Mouse (Mus musculus) stomach, postnatal 0 days (tissue): ENCODE measurements around the gene Zfp871. TPM values are rescaled to one million over a fixed set of nuclear protein-coding genes. Genes with fewer than 3 reads are reported as not detected.

Experiments used
- ATAC-seq: fragments of 200-750 bp; cut with Nextera tagmentation; 2 replicates; pipeline ENCODE4 v1.8.0; 2017; ENCODE audit not compliant: low FRiP score, low TSS enrichment
- DNase-seq: peaks from one replicate; pipeline ENCODE4 v3.0.0-alpha.2; 2016; ENCODE audit warnings: low spot score
- H3K27ac ChIP-seq: fragments of 300-500 bp; sonication (generic); replicated peaks from 2 replicates; pipeline ENCODE4 v1.5.1; 2014; ENCODE audit warnings: mild to moderate bottlenecking, control low read depth
- H3K27me3 ChIP-seq: fragments of 300-500 bp; sonication (generic); 2 replicates; pipeline ENCODE4 v1.6.1; 2014; ENCODE audit warnings: low read length; ENCODE audit not compliant: control insufficient read depth, insufficient read depth
- H3K36me3 ChIP-seq: fragments of 300-500 bp; sonication (generic); 2 replicates; pipeline ENCODE4 v1.6.1; 2014; ENCODE audit warnings: low read length, mixed read lengths; ENCODE audit not compliant: control insufficient read depth, insufficient read depth
- H3K4me1 ChIP-seq: fragments of 300-500 bp; sonication (generic); replicated peaks from 2 replicates; pipeline ENCODE4 v1.6.1; 2014; ENCODE audit warnings: antibody characterized with exemption; ENCODE audit not compliant: control insufficient read depth, insufficient read depth
- H3K4me2 ChIP-seq: fragments of 300-500 bp; sonication (generic); replicated peaks from 2 replicates; pipeline ENCODE4 v1.6.1; 2014; ENCODE audit warnings: low read depth, mild to moderate bottlenecking, control low read depth, moderate library complexity
- H3K4me3 ChIP-seq: fragments of 300-500 bp; sonication (generic); 2 replicates; pipeline ENCODE4 v1.5.1; 2014; ENCODE audit warnings: low read depth, low read length, control low read depth
- H3K9ac ChIP-seq: fragments of 300-500 bp; sonication (generic); 2 replicates; pipeline ENCODE4 v1.6.1; 2014; ENCODE audit warnings: mild to moderate bottlenecking, low read length, control low read depth, mixed read lengths
- H3K9me3 ChIP-seq: fragments of 300-500 bp; sonication (generic); 2 replicates; pipeline ENCODE4 v1.6.1; 2016; ENCODE audit warnings: low read length; ENCODE audit not compliant: control insufficient read depth
- CTCF ChIP-seq: IDR thresholded peaks from 2 replicates; pipeline ENCODE4 v1.5.1; 2016; ENCODE audit warnings: antibody characterized with exemption, low read depth, mild to moderate bottlenecking, moderate library complexity
- EP300 ChIP-seq: optimal IDR thresholded peaks from 2 replicates; pipeline ENCODE3; 2016; ENCODE audit warnings: antibody characterized with exemption
- WGBS: fragments of 180-500 bp; shearing (Covaris S2); extraction: QIAGEN DNeasy Blood & Tissue Kit; methylation state at CpG from one replicate; pipeline ENCODE4 v1.1.7; 2014; 5-methylcytosine and 5-hydroxymethylcytosine counted together
- polyA plus RNA-seq: library from polyadenylated mRNA; unstranded; fragments of >200 nt; fragmentation: Nextera tagmentation; extraction: Ambion mirVana; gene quantifications from 2 replicates; pipeline ENCODE4 v1.2.1, GENCODE M21; 2015

Gene Zfp871
- polyA plus RNA-seq, result 13.0 and 13.7 TPM in 2 replicates

DNA sequence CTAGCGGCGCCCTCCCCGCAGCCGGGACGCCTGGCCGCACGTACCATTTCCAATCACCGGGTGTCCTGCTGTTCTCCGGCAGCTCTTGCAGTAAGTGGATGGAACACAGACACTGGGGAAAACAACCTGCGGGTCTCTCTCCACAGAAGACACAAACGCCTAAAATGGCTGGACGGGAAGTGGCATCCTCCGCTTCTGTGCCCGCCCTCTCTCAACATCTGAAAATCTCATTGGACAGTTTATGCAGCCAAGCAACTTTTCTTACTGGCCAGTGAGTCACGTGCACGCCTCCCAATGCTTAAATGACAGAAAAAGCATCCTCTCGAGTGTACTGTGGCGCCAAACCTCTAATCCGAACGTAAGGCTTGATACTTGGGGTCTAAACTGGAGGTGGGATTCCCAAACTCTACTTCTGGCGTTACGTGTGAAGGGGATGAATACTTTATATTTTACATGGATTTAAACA is at the start of gene Zfp871:
Gene Zfp871, minus strand, starts transcription at position 194 of the 466 bp plus-strand sequence.
- whole genome bisulfite sequencing, result under 1% methylated on average over 22 of the region's 22 CpGs
- DNase-seq, result peak; percentile 88

DNA sequence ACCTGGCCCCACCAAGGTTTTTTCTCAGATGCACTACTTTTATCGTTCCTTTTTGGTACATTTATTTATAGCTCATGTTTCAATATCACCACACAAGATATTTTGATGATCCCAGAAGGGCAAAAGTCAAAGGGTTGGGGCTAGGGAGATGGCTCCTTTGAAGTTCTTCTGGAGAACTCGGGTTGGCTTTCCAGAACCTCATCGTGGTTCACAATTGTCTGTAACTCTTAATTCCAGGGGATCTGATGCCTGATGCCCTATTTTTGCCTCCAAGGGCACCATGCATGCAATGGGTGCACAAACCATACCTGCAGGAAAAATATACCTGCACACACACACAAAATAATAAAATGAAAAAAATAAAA is 42.3 kb upstream of the Zfp871 start:
- DNase-seq (no peak), ATAC-seq (no peak)
- Histone ChIP-seq H3K27me3 (no peaks in the 10 kb centered on the region), H3K4me2 (peak overlapping the region; percentile 37), H3K4me1 (0 out of 2 replicates have a peak, but pooled peaks cover 3% of the 10 kb centered on the region), H3K9me3 (no peaks in the 10 kb centered on the region), H3K9ac (no peak overlapping the region), H3K36me3 (no peaks in the 10 kb centered on the region), H3K27ac (no peak overlapping the region), H3K4me3 (peak overlapping the region; percentile 74; the same call in 1 of the 2 replicates)
- TF ChIP-seq CTCF (no peak), EP300 (no peak)
- WGBS, result 36% methylated on average over 3 of the region's 3 CpGs

More for the DNA sequence above, at the start of gene Zfp871:
- Histone ChIP-seq H3K4me3 (peak within 1 kb of the TSS; percentile 81), H3K36me3 (no peaks in the 10 kb centered on the region), H3K27me3 (no peaks in the 10 kb centered on the region), H3K27ac (peak within 1 kb of the TSS; percentile 97), H3K9me3 (no peaks in the 10 kb centered on the region), H3K9ac (peak within 1 kb of the TSS; percentile 96), H3K4me1 (no peaks in the 10 kb centered on the region; the same call in 1 of the 2 replicates), H3K4me2 (peak within 1 kb of the TSS; percentile 54)
- ATAC-seq, result peak; percentile 98
- TF ChIP-seq CTCF, result no peak
- TF ChIP-seq EP300, result no peak

DNA sequence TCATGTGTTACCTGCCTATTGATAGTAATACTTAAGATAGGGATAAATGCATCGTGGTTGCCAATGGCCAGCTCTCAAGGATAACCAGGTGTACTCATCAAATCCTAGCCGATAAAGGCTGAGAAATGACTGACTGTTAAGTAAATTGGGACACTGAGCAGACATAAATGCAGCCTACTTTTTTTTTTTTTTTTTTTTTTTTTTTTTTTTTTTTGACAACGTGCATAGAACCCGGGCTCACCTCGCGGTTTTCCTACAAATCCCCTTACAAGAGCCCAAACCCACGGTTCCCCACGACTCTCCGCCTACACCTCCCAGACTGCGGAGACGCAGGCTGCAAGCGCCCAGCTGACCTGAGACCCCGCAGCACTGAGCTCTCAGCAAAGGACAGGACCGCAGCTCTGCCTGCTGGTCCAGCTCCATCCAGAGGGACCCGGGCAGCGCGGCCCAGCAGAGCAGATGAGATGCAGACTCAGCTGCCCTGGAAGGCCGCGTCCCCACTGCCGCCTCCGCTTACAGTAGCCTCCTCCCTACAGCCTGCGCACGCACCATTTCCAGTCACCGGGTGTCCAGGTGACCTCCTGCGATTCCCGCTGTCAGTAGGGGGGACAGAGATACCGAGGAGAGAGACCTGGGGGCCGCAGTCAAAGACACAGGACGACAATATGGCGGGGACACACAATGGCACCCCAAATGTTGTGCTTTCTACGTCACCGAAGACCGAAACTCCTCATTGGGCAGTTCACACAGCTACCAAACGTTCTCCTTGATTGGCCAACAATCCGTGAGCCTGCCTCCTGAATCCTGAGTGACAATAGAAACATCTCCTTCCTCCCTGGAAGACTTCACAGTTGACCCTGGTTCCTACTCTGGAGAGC is 41.7 kb upstream of the Zfp871 start, which contains the start of gene Zfp799:
Gene Zfp799, minus strand, starts transcription at position 722 of the 878 bp plus-strand sequence.
- ATAC-seq (peak; percentile 99), DNase-seq (peak; percentile 79)
- Histone ChIP-seq H3K4me3 (peak within 1 kb of the TSS; percentile 74), H3K27ac (peak within 1 kb of the TSS; percentile 85), H3K4me1 (0 out of 2 replicates have a peak, but pooled peaks cover 3% of the 10 kb centered on the region), H3K27me3 (no peaks in the 10 kb centered on the region), H3K4me2 (peak within 1 kb of the TSS; percentile 67), H3K9me3 (no peaks in the 10 kb centered on the region), H3K9ac (peak within 1 kb of the TSS; percentile 97), H3K36me3 (no peaks in the 10 kb centered on the region)
- under 1% methylated on average over 35 of the region's 35 CpGs for WGBS
- TF ChIP-seq CTCF (no peak), EP300 (no peak)

DNA sequence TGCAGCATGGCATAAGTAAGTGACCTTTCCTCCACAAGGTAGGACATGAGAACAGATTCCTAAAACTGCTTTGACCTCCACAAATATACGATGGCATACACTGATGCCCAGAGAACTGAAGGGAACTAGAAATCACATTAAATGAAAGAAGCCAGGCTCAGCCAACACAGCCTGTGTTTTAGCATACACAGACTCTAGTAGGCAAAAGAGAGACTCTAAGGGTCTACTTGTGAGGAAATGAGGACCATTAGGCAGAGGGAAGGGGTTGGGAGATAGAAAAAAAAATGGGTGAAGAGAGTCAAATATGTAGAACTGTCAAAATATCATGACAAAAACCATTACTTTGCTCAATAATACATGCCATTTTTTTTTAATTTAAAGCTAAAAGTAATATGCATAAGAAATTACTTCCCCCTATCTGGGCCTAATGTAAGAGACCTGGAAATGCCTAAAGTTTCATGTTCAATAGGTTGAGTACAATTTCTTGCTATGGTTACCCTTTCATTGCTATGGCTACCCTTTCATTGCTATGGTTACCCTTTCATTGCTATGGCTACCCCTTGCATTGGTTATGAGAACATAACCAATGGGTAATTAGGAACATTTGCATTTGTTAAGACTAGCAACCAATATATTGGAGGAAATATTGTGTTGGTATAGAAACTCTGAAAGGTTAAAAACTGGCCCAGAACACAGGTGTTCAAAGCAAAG is 28.1 kb upstream of the Zfp871 start:
- no peak overlapping the region for H3K4me2 ChIP-seq
- no peak for ATAC-seq
- TF ChIP-seq EP300 (no peak), CTCF (no peak)
- no peaks in the 10 kb centered on the region for H3K4me1 ChIP-seq
- no peak for DNase-seq
- WGBS, result 89% methylated on average over 1 of the region's 1 CpGs
- H3K9me3 ChIP-seq, result 0 out of 2 replicates have a peak, but pooled peaks cover 3% of the 10 kb centered on the region
- H3K36me3 ChIP-seq, result peaks cover 20% of the 10 kb centered on the region
- no peak overlapping the region for H3K27ac ChIP-seq
- H3K4me3 ChIP-seq, result no peak overlapping the region
- H3K9ac ChIP-seq, result no peak overlapping the region
- no peaks in the 10 kb centered on the region for H3K27me3 ChIP-seq

DNA sequence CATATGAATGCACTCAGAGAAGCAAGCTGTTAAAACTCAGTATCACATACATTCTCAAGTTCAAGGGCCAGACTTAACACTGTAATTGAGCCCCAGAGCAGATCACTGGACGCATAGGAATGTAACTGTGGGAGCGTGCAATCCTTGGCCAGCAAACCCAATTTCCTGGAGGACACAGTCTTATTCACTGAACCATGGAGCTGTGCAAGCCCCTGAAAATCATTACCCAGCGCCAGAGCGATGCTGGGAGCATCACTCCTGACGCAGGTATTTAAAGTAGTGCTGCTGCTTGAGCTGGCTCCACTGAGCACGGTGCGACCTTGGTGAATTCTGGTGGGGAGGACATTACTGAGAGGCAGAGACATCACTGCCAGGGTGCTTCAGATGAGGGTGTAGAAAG is 26.0 kb upstream of the Zfp871 start:
- no peaks in the 10 kb centered on the region for H3K27me3 ChIP-seq
- ATAC-seq (no peak), DNase-seq (no peak)
- no peak overlapping the region for H3K4me2 ChIP-seq
- no peak overlapping the region for H3K27ac ChIP-seq
- TF ChIP-seq CTCF (no peak), EP300 (no peak)
- H3K9ac ChIP-seq, result no peak overlapping the region
- H3K4me3 ChIP-seq, result no peak overlapping the region
- WGBS, result 81% methylated on average over 7 of the region's 7 CpGs
- no peaks in the 10 kb centered on the region for H3K9me3 ChIP-seq
- peaks cover 3% of the 10 kb centered on the region for H3K36me3 ChIP-seq
- no peaks in the 10 kb centered on the region for H3K4me1 ChIP-seq
